Mouse (Mus musculus) urinary bladder, postnatal 36 days (tissue): ENCODE measurements around the gene Slc19a2.

Experiments
- DNase-seq, 2 experiments: peaks; one replicate each; pipeline ENCODE4 v3.0.0; 2022; ENCODE audit warnings: low spot score in 2 of 2, mixed read lengths in 1 of 2

Gene Slc19a2

GRCm38 (mm10) chr1:164251438-164251837 lies 2.6 kb downstream of the Slc19a2 start:
- DNase-seq: no peak

GRCm38 (mm10) chr1:164252551-164252950 lies 3.7 kb downstream of the Slc19a2 start:
- no peak for DNase-seq

- no peak for DNase-seq
These were observed 6.0 kb downstream of the Slc19a2 start for GRCm38 (mm10) chr1:164254836-164255235.

GRCm38 (mm10) chr1:164260171-164261028 lies 11.6 kb downstream of the Slc19a2 start:
- DNase-seq: no peak

- DNase-seq: peak in 1 of 2 experiments; percentile 44
These were observed 12.7 kb downstream of the Slc19a2 start for GRCm38 (mm10) chr1:164261553-164261952.

- DNase-seq: no peak
These were observed 22.1 kb downstream of the Slc19a2 start for GRCm38 (mm10) chr1:164270941-164271340.

GRCm38 (mm10) chr1:164273659-164274058 lies 24.8 kb downstream of the Slc19a2 start:
- DNase-seq: no peak

- DNase-seq: peak; percentile 87 to 92
These were observed 26.7 kb downstream of the Slc19a2 start, which contains the start of gene Ccdc181 for GRCm38 (mm10) chr1:164275455-164275954. Gene Ccdc181, plus strand, starts transcription at chr1:164275585.

- DNase-seq: no peak
These were observed 27.7 kb downstream of the Slc19a2 start for GRCm38 (mm10) chr1:164276552-164276951.

- DNase-seq: no peak
These were observed 30.5 kb downstream of the Slc19a2 start for GRCm38 (mm10) chr1:164279332-164279731.

GRCm38 (mm10) chr1:164284007-164284406 lies 35.2 kb downstream of the Slc19a2 start:
- DNase-seq: no peak

- no peak for DNase-seq
These were observed 38.6 kb downstream of the Slc19a2 start for GRCm38 (mm10) chr1:164287406-164287805.

- no peak for DNase-seq
These were observed 43.2 kb downstream of the Slc19a2 start for GRCm38 (mm10) chr1:164292040-164292439.

- DNase-seq: no peak
These were observed 45.2 kb downstream of the Slc19a2 start for GRCm38 (mm10) chr1:164294071-164294470.

- DNase-seq: no peak
These were observed 47.6 kb downstream of the Slc19a2 start for GRCm38 (mm10) chr1:164296473-164296872.

GRCm38 (mm10) chr1:164301949-164302348 lies 53.1 kb downstream of the Slc19a2 start:
- DNase-seq: no peak

- DNase-seq: no peak
These were observed 55.0 kb downstream of the Slc19a2 start, which contains the start of gene Nme7 for GRCm38 (mm10) chr1:164303821-164304220. Gene Nme7, plus strand, starts transcription at chr1:164304121.

- DNase-seq: peak; percentile 92 to 97
These were observed 58.4 kb downstream of the Slc19a2 start, which contains the start of gene Blzf1 for GRCm38 (mm10) chr1:164307124-164307751. Gene Blzf1, minus strand, starts transcription at chr1:164307489.

GRCm38 (mm10) chr1:164307922-164308321 lies 59.1 kb downstream of the Slc19a2 start:
- DNase-seq: no peak

- DNase-seq: no peak
These were observed 65.2 kb downstream of the Slc19a2 start for GRCm38 (mm10) chr1:164314085-164314484.
